Mouse (Mus musculus): ENCODE data around the gene Cst13. TPM values are rescaled to one million over a fixed set of nuclear protein-coding genes. Genes with fewer than 3 reads are reported as not detected.

The Cst13 gene
- polyA plus RNA-seq, 1 experiment from 2014 or later: not detected

DNA sequence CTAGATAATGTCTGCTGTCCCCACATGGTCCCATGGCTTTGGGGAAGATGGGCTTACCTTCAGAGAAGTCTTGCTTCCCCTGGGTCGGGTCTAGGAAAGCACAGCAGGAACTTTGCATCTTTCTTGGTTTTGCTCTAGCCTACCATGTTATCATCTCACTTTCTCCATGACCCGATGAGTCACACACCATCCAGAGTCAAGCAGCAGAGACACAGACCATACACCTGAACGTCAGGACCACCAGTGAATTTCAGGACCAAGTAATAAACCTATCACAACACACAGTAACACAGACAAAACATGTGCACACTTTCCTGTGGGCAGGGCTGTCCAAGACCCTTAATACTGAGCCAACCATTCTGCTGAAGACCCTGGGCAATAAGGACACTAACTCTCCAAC is 50.6 kb downstream of the Cst13 start:
- WGBS: 94% methylated on average over 3 of the region's 3 CpGs
- Histone ChIP-seq H3K4me3 (replicated peaks; ENCODE audit: low read length) (no peak overlapping the region), H3K9ac (replicated peaks; ENCODE audit: low read depth, low read length) (no peak overlapping the region), H3K27me3 (replicated peaks; ENCODE audit: control insufficient read depth, insufficient read depth, low read length) (no peaks in the 10 kb centered on the region), H3K4me2 (ENCODE audit: low read length) (no peak overlapping the region), H3K36me3 (ENCODE audit: control insufficient read depth, insufficient read depth) (peaks cover 16% of the 10 kb centered on the region), H3K27ac (ENCODE audit: low read length) (no peak overlapping the region), H3K9me3 (ENCODE audit: control insufficient read depth, low read length) (no peaks in the 10 kb centered on the region), H3K4me1 (replicated peaks; ENCODE audit: control insufficient read depth, insufficient read depth, low read length) (peaks cover 23% of the 10 kb centered on the region)
- no peak for ATAC-seq

DNA sequence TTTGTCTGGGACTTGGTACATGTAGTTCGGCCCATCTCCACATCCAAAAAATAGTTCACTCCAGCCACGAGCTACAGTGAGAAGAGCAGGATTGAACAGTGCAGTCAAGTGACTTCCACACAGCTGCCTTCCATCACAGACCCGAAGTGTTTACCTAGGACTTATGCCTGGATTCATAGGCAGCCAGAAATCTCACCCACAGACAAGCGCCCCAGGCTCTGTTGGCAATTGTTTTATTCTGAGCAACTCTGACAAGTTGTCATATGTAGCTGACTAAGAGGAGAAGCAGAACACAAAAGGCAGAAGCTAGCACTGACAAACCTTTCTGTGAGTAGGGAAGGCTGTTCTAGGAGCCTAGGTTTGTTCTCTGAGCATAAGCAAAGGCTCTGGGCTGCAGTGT is 53.0 kb downstream of the Cst13 start:
- H3K4me2 ChIP-seq (ENCODE audit: low read length): peak overlapping the region; percentile 88
- H3K36me3 ChIP-seq (ENCODE audit: control insufficient read depth, insufficient read depth): peaks cover 16% of the 10 kb centered on the region
- H3K27ac ChIP-seq (ENCODE audit: low read length): no peak overlapping the region
- no peaks in the 10 kb centered on the region for H3K27me3 ChIP-seq (replicated peaks; ENCODE audit: control insufficient read depth, insufficient read depth, low read length)
- H3K4me3 ChIP-seq (replicated peaks; ENCODE audit: low read length): peak overlapping the region; percentile 64
- ATAC-seq: no peak
- WGBS: 82% methylated on average over 4 of the region's 4 CpGs
- H3K4me1 ChIP-seq (replicated peaks; ENCODE audit: control insufficient read depth, insufficient read depth, low read length): peaks cover 25% of the 10 kb centered on the region
- H3K9ac ChIP-seq (replicated peaks; ENCODE audit: low read depth, low read length): peak overlapping the region; percentile 26
- no peaks in the 10 kb centered on the region for H3K9me3 ChIP-seq (ENCODE audit: control insufficient read depth, low read length)

- ATAC-seq: 0 out of 2 replicates have a peak, but pooled peaks have one; percentile 7
- H3K9me3 ChIP-seq (ENCODE audit: control insufficient read depth, low read length): no peaks in the 10 kb centered on the region
- H3K27ac ChIP-seq (ENCODE audit: low read length): no peak overlapping the region
- H3K27me3 ChIP-seq (replicated peaks; ENCODE audit: control insufficient read depth, insufficient read depth, low read length): no peaks in the 10 kb centered on the region
- peaks cover 25% of the 10 kb centered on the region for H3K4me1 ChIP-seq (replicated peaks; ENCODE audit: control insufficient read depth, insufficient read depth, low read length)
- peaks cover 16% of the 10 kb centered on the region for H3K36me3 ChIP-seq (ENCODE audit: control insufficient read depth, insufficient read depth)
- H3K9ac ChIP-seq (replicated peaks; ENCODE audit: low read depth, low read length): peak overlapping the region; percentile 89
- H3K4me3 ChIP-seq (replicated peaks; ENCODE audit: low read length): peak overlapping the region; percentile 64
- peak overlapping the region; percentile 88 for H3K4me2 ChIP-seq (ENCODE audit: low read length)
- 39% methylated on average over 3 of the region's 3 CpGs for WGBS
Observed at GRCm38 (mm10) chr2:148874224-148874616, 54.3 kb downstream of the Cst13 start.

GRCm38 (mm10) chr2:148874617-148875334 is 54.9 kb downstream of the Cst13 start:
- H3K27ac ChIP-seq (ENCODE audit: low read length): peak overlapping the region; percentile 78
- H3K27me3 ChIP-seq (replicated peaks; ENCODE audit: control insufficient read depth, insufficient read depth, low read length): no peaks in the 10 kb centered on the region
- peak overlapping the region; percentile 89 for H3K9ac ChIP-seq (replicated peaks; ENCODE audit: low read depth, low read length)
- peak overlapping the region; percentile 64 for H3K4me3 ChIP-seq (replicated peaks; ENCODE audit: low read length)
- ATAC-seq: peak; percentile 68
- WGBS: 1% methylated on average over 34 of the region's 34 CpGs
- H3K36me3 ChIP-seq (ENCODE audit: control insufficient read depth, insufficient read depth): peaks cover 16% of the 10 kb centered on the region
- peak overlapping the region; percentile 88 for H3K4me2 ChIP-seq (ENCODE audit: low read length)
- H3K4me1 ChIP-seq (replicated peaks; ENCODE audit: control insufficient read depth, insufficient read depth, low read length): peaks cover 25% of the 10 kb centered on the region
- no peaks in the 10 kb centered on the region for H3K9me3 ChIP-seq (ENCODE audit: control insufficient read depth, low read length)

DNA sequence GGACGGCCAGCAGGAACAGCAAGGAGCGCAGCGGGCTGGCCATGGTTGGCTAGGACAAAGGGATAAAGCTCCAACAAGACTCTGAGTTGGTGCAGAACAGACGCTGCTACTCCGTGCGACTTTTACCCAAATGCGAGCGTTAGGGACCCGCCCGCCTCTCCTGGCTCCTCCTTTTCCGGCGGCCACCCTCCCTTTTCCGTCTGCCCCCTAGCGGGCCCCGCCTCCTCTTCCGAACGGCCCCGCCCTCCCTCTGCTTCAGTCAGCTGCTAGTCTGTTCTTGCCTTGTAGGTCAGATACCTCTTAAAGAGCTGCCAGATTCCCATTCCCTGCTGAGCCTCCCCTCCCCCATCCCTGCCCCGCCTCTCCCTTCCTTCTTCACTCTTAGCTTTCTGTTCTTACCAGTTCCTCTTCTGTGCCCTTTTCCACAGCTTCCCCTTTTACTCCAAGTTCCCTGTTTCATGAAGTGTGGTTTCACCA is 55.5 kb downstream of the Cst13 start, which contains the start of gene Cst3:
TSS of gene Cst3 (minus strand) at position 358 of the 477 bp plus-strand sequence.
- H3K4me3 ChIP-seq (replicated peaks; ENCODE audit: low read length): peak within 1 kb of the TSS; percentile 64
- peaks cover 16% of the 10 kb centered on the region for H3K36me3 ChIP-seq (ENCODE audit: control insufficient read depth, insufficient read depth)
- peak within 1 kb of the TSS; percentile 78 for H3K27ac ChIP-seq (ENCODE audit: low read length)
- ATAC-seq: peak; percentile 96
- WGBS: 0% methylated on average over 19 of the region's 19 CpGs
- H3K4me1 ChIP-seq (replicated peaks; ENCODE audit: control insufficient read depth, insufficient read depth, low read length): peaks cover 25% of the 10 kb centered on the region
- H3K27me3 ChIP-seq (replicated peaks; ENCODE audit: control insufficient read depth, insufficient read depth, low read length): no peaks in the 10 kb centered on the region
- H3K9ac ChIP-seq (replicated peaks; ENCODE audit: low read depth, low read length): peak within 1 kb of the TSS; percentile 89
- H3K9me3 ChIP-seq (ENCODE audit: control insufficient read depth, low read length): no peaks in the 10 kb centered on the region
- H3K4me2 ChIP-seq (ENCODE audit: low read length): peak within 1 kb of the TSS; percentile 88

DNA sequence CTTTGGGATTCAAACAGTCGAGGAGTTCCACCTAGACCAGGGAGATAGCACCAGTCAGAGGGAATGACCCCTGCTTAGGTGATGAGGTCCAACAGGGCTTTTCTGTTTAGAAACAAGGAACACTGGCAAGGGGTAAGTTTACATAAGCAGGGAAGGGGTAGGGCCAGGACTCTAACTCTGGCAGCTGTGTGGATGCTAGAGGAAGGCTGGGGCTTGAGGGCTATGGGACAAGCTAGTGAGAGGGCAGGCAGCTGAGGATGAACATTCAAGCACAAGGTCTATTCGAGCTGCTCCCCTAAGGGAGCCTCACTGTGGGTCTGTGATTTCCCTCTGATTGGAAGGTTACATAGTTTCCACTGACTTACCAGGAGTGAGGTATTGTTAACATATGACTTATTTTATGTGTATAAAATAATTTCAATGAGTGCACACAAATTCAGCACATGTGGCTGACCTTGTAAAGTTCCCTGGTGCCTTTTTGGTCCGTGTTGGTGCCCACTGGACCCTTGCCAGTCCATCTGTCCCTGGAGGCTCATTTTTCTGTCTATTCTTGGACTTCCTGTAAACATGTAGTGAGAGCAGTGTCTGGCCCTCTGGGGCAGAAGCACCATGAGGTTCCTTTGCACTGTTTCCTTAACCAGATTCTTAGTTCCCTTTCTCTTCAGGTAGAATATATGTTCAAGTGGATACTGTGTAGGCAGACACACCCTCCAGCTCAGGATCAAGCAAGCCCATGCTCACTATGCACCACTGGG is 57.3 kb downstream of the Cst13 start:
- Histone ChIP-seq H3K9me3 (ENCODE audit: control insufficient read depth, low read length) (no peaks in the 10 kb centered on the region), H3K4me1 (replicated peaks; ENCODE audit: control insufficient read depth, insufficient read depth, low read length) (peaks cover 25% of the 10 kb centered on the region), H3K36me3 (ENCODE audit: control insufficient read depth, insufficient read depth) (peaks cover 2% of the 10 kb centered on the region), H3K9ac (replicated peaks; ENCODE audit: low read depth, low read length) (no peak overlapping the region), H3K27ac (ENCODE audit: low read length) (no peak overlapping the region), H3K27me3 (replicated peaks; ENCODE audit: control insufficient read depth, insufficient read depth, low read length) (no peaks in the 10 kb centered on the region), H3K4me3 (replicated peaks; ENCODE audit: low read length) (no peak overlapping the region), H3K4me2 (ENCODE audit: low read length) (no peak overlapping the region)
- WGBS: 71% methylated on average over 3 of the region's 3 CpGs
- ATAC-seq: no peak

- H3K36me3 ChIP-seq (ENCODE audit: control insufficient read depth, insufficient read depth): no peaks in the 10 kb centered on the region
Observed at GRCm38 (mm10) chr2:148878641-148879130, 58.8 kb downstream of the Cst13 start.

DNA sequence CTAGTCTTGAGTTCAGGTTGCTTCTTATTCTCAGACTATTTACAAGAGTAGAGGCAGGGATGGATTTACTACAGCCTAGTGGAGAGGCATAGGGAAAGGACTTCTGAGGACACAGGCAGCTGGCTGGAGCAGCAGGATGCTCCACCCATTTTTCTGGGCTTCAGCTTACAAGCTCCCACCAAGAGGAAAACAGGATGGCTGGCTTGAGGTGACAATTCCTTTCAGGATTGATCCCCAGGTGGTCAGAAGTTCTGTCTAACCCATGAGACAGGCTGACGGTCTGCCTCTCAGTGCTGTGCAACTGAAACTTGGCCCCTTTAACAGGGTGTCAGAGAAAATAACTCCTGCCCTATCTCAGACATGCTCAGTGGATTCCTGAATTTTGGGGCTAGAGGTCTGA is 59.3 kb downstream of the Cst13 start:
- Histone ChIP-seq H3K4me1 (replicated peaks; ENCODE audit: control insufficient read depth, insufficient read depth, low read length) (peaks cover 5% of the 10 kb centered on the region), H3K27ac (ENCODE audit: low read length) (no peak overlapping the region), H3K36me3 (ENCODE audit: control insufficient read depth, insufficient read depth) (no peaks in the 10 kb centered on the region), H3K9ac (replicated peaks; ENCODE audit: low read depth, low read length) (no peak overlapping the region), H3K4me3 (replicated peaks; ENCODE audit: low read length) (no peak overlapping the region), H3K27me3 (replicated peaks; ENCODE audit: control insufficient read depth, insufficient read depth, low read length) (no peaks in the 10 kb centered on the region), H3K4me2 (ENCODE audit: low read length) (no peak overlapping the region), H3K9me3 (ENCODE audit: control insufficient read depth, low read length) (no peaks in the 10 kb centered on the region)
- ATAC-seq: no peak
- WGBS: 79% methylated on average over 1 of the region's 1 CpGs

More at GRCm38 (mm10) chr2:148878641-148879130, 58.8 kb downstream of the Cst13 start:
- no peak overlapping the region for H3K27ac ChIP-seq (ENCODE audit: low read length)
- no peak overlapping the region for H3K4me3 ChIP-seq (replicated peaks; ENCODE audit: low read length)
- no peak overlapping the region for H3K9ac ChIP-seq (replicated peaks; ENCODE audit: low read depth, low read length)
- H3K4me2 ChIP-seq (ENCODE audit: low read length): no peak overlapping the region
- no peak for ATAC-seq
- H3K27me3 ChIP-seq (replicated peaks; ENCODE audit: control insufficient read depth, insufficient read depth, low read length): no peaks in the 10 kb centered on the region
- WGBS: 14% methylated on average over 2 of the region's 2 CpGs
- no peaks in the 10 kb centered on the region for H3K9me3 ChIP-seq (ENCODE audit: control insufficient read depth, low read length)
- H3K4me1 ChIP-seq (replicated peaks; ENCODE audit: control insufficient read depth, insufficient read depth, low read length): peaks cover 11% of the 10 kb centered on the region

Measured in forebrain, embryonic 16.5 days (tissue).